Mouse (Mus musculus): ENCODE results near the gene Lamtor1. TPM values are rescaled to one million over a fixed set of nuclear protein-coding genes. Genes with fewer than 3 reads are reported as not detected.

Gene Lamtor1
- polyA plus RNA-seq, 1 experiment, result 85.9 TPM

DNA sequence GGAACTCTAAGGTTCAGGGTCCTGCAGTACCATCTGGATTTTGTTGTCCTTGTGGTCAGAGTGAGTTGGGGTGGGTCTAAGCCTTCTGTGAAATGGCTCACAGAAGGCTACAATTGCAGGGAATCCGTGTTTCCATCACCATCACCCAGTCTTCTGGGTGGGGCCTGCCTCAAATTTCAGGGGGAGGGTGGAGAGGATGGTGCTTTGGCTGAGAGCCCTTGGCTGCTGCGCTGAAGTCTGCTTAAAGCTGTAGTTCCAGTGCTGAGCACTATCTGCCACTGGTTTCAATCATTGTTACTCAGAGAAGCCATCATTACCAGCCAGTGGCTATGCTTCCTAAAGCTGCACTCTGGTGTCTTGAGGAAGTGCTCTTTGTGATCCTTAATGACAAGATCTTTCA, 68.8 kb downstream of the Lamtor1 start:
- TF ChIP-seq EP300 (IDR thresholded peaks at IDR 0.05; ENCODE audit: insufficient read depth, low read depth, low read length), result no peak
- TF ChIP-seq CTCF (IDR thresholded peaks at IDR 0.05; ENCODE audit: low read depth, low read length), result no peak
- no peak for TF ChIP-seq POLR2A (IDR thresholded peaks at IDR 0.05; ENCODE audit: insufficient read depth, low read length)
- no peak overlapping the region for H3K9ac ChIP-seq (ENCODE audit: low read depth, poor library complexity, severe bottlenecking)
- no peaks in the 10 kb centered on the region for H3K9me3 ChIP-seq (replicated peaks; ENCODE audit: control insufficient read depth, insufficient read depth, low read length, poor library complexity, severe bottlenecking)
- peaks cover 4% of the 10 kb centered on the region for H3K4me1 ChIP-seq (ENCODE audit: control insufficient read depth, insufficient read depth, low read length)
- no peak overlapping the region for H3K27ac ChIP-seq (ENCODE audit: insufficient read depth, low read length)
- no peaks in the 10 kb centered on the region; the same call in 1 of the 2 replicates for H3K36me3 ChIP-seq (ENCODE audit: control insufficient read depth, insufficient read depth, low read length, poor library complexity, severe bottlenecking)
- no peak overlapping the region for H3K4me3 ChIP-seq (ENCODE audit: low read depth, low read length)
- H3K27me3 ChIP-seq (ENCODE audit: control insufficient read depth, insufficient read depth, low read length, poor library complexity, severe bottlenecking), result no peaks in the 10 kb centered on the region

Other genes with a start within 250 kb of the Lamtor1 start
- 55.0 and 58.9 TPM in 2 replicates for gene Clpb, start 242.3 kb upstream of the Lamtor1 start, polyA plus RNA-seq (2011; ENCODE audit: insufficient read depth, insufficient read length, low read depth, missing spikeins)
- 6.5 and 9.6 TPM in 2 replicates for gene Phox2a, start 87.6 kb upstream of the Lamtor1 start, polyA plus RNA-seq (2011; ENCODE audit: insufficient read depth, insufficient read length, low read depth, missing spikeins)
- 64.0 and 67.9 TPM in 2 replicates for gene Inppl1, start 67.7 kb upstream of the Lamtor1 start, polyA plus RNA-seq (2011; ENCODE audit: insufficient read depth, insufficient read length, low read depth, missing spikeins)
- gene Folr2, start 48.7 kb upstream of the Lamtor1 start, polyA plus RNA-seq (2011; ENCODE audit: insufficient read depth, insufficient read length, low read depth, missing spikeins), result 1.2 TPM in 2 replicates
- gene Anapc15, start 42.2 kb upstream of the Lamtor1 start, polyA plus RNA-seq (2011; ENCODE audit: insufficient read depth, insufficient read length, low read depth, missing spikeins), result 70.7 and 96.2 TPM in 2 replicates
- 54.6 and 59.8 TPM in 2 replicates for gene Folr1, start 35.1 kb upstream of the Lamtor1 start, polyA plus RNA-seq (2011; ENCODE audit: insufficient read depth, insufficient read length, low read depth, missing spikeins)
- gene Tomt, start 455 bp downstream of the Lamtor1 start, polyA plus RNA-seq (2011; ENCODE audit: insufficient read depth, insufficient read length, low read depth, missing spikeins), result not detected in 2 replicates
- gene Lrrc51, start 28.0 kb downstream of the Lamtor1 start, polyA plus RNA-seq (2011; ENCODE audit: insufficient read depth, insufficient read length, low read depth, missing spikeins), result 6.7 and 7.5 TPM in 2 replicates
- 160 and 170 TPM in 2 replicates for gene Numa1, start 28.2 kb downstream of the Lamtor1 start, polyA plus RNA-seq (2011; ENCODE audit: insufficient read depth, insufficient read length, low read depth, missing spikeins)
- gene Il18bp, start 112.8 kb downstream of the Lamtor1 start, polyA plus RNA-seq (2011; ENCODE audit: insufficient read depth, insufficient read length, low read depth, missing spikeins), result 6.3 TPM in 2 replicates
- gene Rnf121, start 159.6 kb downstream of the Lamtor1 start, polyA plus RNA-seq (2011; ENCODE audit: insufficient read depth, insufficient read length, low read depth, missing spikeins), result 21.9 and 27.1 TPM in 2 replicates
- 43.9 and 54.2 TPM in 2 replicates for gene Xndc1, start 159.6 kb downstream of the Lamtor1 start, polyA plus RNA-seq (2011; ENCODE audit: insufficient read depth, insufficient read length, low read depth, missing spikeins)
- gene Xntrpc, start 159.8 kb downstream of the Lamtor1 start, polyA plus RNA-seq (2011; ENCODE audit: insufficient read depth, insufficient read length, low read depth, missing spikeins), result 0.76 and 1.3 TPM in 2 replicates
- not detected in 2 replicates for gene Trpc2, start 177.2 kb downstream of the Lamtor1 start, polyA plus RNA-seq (2011; ENCODE audit: insufficient read depth, insufficient read length, low read depth, missing spikeins)
- gene Art1, start 195.8 kb downstream of the Lamtor1 start, polyA plus RNA-seq (2011; ENCODE audit: insufficient read depth, insufficient read length, low read depth, missing spikeins), result 0.94 and 0.99 TPM in 2 replicates
- 2.7 and 3.7 TPM in 2 replicates for gene Art5, start 203.6 kb downstream of the Lamtor1 start, polyA plus RNA-seq (2011; ENCODE audit: insufficient read depth, insufficient read length, low read depth, missing spikeins)
- not detected in 2 replicates for gene Chrna10, start 210.9 kb downstream of the Lamtor1 start, polyA plus RNA-seq (2011; ENCODE audit: insufficient read depth, insufficient read length, low read depth, missing spikeins)